Mouse (Mus musculus): ENCODE data around the gene Fbxo48.

GRCm38 (mm10) chr11:17003757-17004156 is 52.6 kb downstream of the Fbxo48 start:
- TF ChIP-seq CTCF (IDR thresholded peaks at IDR 0.05; ENCODE audit: extremely low read depth, insufficient read depth, low read length) (no peak), POLR2A (IDR thresholded peaks at IDR 0.05; ENCODE audit: extremely low read depth, insufficient read depth, low read length) (no peak)

Data from cortical plate, adult 2 months (tissue).